Mouse (Mus musculus): Measurements from ENCODE around the gene Krt8.

Krt8 gene

GRCm38 (mm10) chr15:102007097-102008069, 3.1 kb upstream of the Krt8 start:
- ATAC-seq (ENCODE audit: low TSS enrichment) = no peak

GRCm38 (mm10) chr15:102006317-102006716, 2.0 kb upstream of the Krt8 start:
- ATAC-seq (ENCODE audit: low TSS enrichment) = no peak

- no peak for ATAC-seq (ENCODE audit: low TSS enrichment)
Observed at GRCm38 (mm10) chr15:102005290-102005689, 1.0 kb upstream of the Krt8 start.

- ATAC-seq (ENCODE audit: low TSS enrichment) = no peak
Observed at GRCm38 (mm10) chr15:102003516-102003915, 766 bp downstream of the Krt8 start.

GRCm38 (mm10) chr15:102002646-102003488, 1.4 kb downstream of the Krt8 start:
- no peak for ATAC-seq (ENCODE audit: low TSS enrichment)

- no peak for ATAC-seq (ENCODE audit: low TSS enrichment)
Observed at GRCm38 (mm10) chr15:101999676-102000335, 4.5 kb downstream of the Krt8 start.

- no peak for ATAC-seq (ENCODE audit: low TSS enrichment)
Observed at GRCm38 (mm10) chr15:101999156-101999555, 5.1 kb downstream of the Krt8 start.

- peak; percentile 92 for ATAC-seq (ENCODE audit: low TSS enrichment)
Observed at GRCm38 (mm10) chr15:101996450-101997078, 7.7 kb downstream of the Krt8 start.

GRCm38 (mm10) chr15:101995484-101996236, 8.6 kb downstream of the Krt8 start:
- no peak for ATAC-seq (ENCODE audit: low TSS enrichment)

GRCm38 (mm10) chr15:101994365-101994764, 9.9 kb downstream of the Krt8 start:
- ATAC-seq (ENCODE audit: low TSS enrichment) = no peak

- ATAC-seq (ENCODE audit: low TSS enrichment) = no peak
Observed at GRCm38 (mm10) chr15:101990946-101991345, 13.3 kb downstream of the Krt8 start.

- no peak for ATAC-seq (ENCODE audit: low TSS enrichment)
Observed at GRCm38 (mm10) chr15:101988714-101989113, 15.6 kb downstream of the Krt8 start.

- ATAC-seq (ENCODE audit: low TSS enrichment) = peak; percentile 54
Observed at GRCm38 (mm10) chr15:101988119-101988518, 16.2 kb downstream of the Krt8 start.

GRCm38 (mm10) chr15:101984746-101985145, 19.5 kb downstream of the Krt8 start:
- ATAC-seq (ENCODE audit: low TSS enrichment) = no peak

GRCm38 (mm10) chr15:101983949-101984601, 20.2 kb downstream of the Krt8 start:
- peak; percentile 97 for ATAC-seq (ENCODE audit: low TSS enrichment)

GRCm38 (mm10) chr15:101983315-101983948, 20.9 kb downstream of the Krt8 start:
- ATAC-seq (ENCODE audit: low TSS enrichment) = no peak

GRCm38 (mm10) chr15:101980849-101981248, 23.4 kb downstream of the Krt8 start:
- ATAC-seq (ENCODE audit: low TSS enrichment) = no peak

- ATAC-seq (ENCODE audit: low TSS enrichment) = peak; percentile 78
Observed at GRCm38 (mm10) chr15:101977043-101977726, 27.1 kb downstream of the Krt8 start.

- ATAC-seq (ENCODE audit: low TSS enrichment) = no peak
Observed at GRCm38 (mm10) chr15:101976641-101977040, 27.6 kb downstream of the Krt8 start.
